Mouse (Mus musculus): ENCODE measurements around the gene 0610010K14Rik.

DNA sequence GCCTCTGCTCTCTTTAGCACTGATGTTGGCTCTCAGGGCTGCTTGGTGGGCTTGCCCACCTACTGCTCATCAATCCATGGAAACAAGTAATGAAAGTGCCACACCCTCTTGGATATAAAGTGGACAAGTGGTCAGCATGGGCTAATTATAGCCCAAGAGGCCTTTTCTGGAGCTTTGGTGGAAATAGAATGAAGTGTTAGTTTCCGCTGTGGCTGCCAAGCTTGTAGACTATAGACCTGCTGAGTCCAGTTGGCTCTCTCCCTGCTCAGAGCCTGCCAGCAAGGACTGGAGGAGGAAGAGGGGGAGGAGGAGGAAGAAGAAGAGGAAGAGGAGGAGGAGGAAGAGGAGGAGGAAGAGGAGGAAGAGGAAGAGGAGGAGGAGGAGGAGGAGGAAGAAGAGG is 28.7 kb upstream of the 0610010K14Rik start:
- no peak for TF ChIP-seq MEF2A (IDR thresholded peaks at IDR 0.05; ENCODE audit: borderline replicate concordance, low read depth, low read length)
- TF ChIP-seq RAD21 (IDR thresholded peaks at IDR 0.05; ENCODE audit: low read depth, low read length), result no peak
- no peak for TF ChIP-seq SIN3A (IDR thresholded peaks at IDR 0.05; ENCODE audit: low read length)
- TF ChIP-seq POLR2A (IDR thresholded peaks at IDR 0.05; ENCODE audit: low read depth, low read length), result no peak
- no peak for TF ChIP-seq MAFK (IDR thresholded peaks at IDR 0.05; ENCODE audit: insufficient replicate concordance, low read length)
- no peak for TF ChIP-seq CHD2 (IDR thresholded peaks at IDR 0.05; ENCODE audit: low read length)
- no peak for TF ChIP-seq EP300 (IDR thresholded peaks at IDR 0.05; ENCODE audit: low read length)
- no peak for TF ChIP-seq BHLHE40 (IDR thresholded peaks at IDR 0.05; ENCODE audit: low read depth, low read length)
- TF ChIP-seq USF2 (conservative IDR thresholded peaks at IDR 0.05; ENCODE audit: low read depth, low read length), result no peak

All from CH12.LX (cell line).